Mouse (Mus musculus): Measurements from ENCODE around the gene AI413582. TPM values are rescaled to one million over a fixed set of nuclear protein-coding genes. Genes with fewer than 3 reads are reported as not detected.

Gene AI413582
- total and polyA plus RNA-seq, 3 experiments, result 14.6 to 43.6 (median 30.2) TPM

DNA sequence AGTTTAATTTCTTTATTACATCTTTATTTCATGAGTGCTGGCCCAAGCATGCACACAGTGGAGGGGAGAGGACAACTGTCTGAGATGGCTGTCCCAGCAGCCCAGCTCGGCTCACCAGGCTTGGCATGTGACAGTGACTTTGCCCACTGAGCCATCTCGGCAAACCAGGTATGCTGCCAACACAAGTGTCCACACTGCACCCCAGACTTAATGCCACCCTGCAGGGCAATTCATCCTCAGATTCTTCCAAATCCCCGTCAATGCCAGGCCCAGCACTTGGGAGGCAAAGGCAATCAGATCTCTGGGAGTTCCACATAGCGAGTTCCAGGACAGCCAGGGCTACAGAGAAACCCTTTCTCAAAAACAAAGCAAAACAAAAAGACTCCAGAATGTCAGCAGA, 47.5 kb upstream of the AI413582 start:
- H3K4me1 ChIP-seq (ENCODE audit: control insufficient read depth in 1 of 2, insufficient read depth in 2 of 2), result peaks cover 0 to 16% of the 10 kb centered on the region in 2 experiments; a peak in 2 of 4 replicates
- no peak for DNase-seq (ENCODE audit: extremely low read depth)
- H3K4me3 ChIP-seq (replicated peaks in 1 of 3; ENCODE audit: low read depth in 2 of 3, low read length in 2 of 3, poor library complexity in 1 of 3), result no peak overlapping the region
- no peak for TF ChIP-seq JUND (conservative IDR thresholded peaks at IDR 0.05; ENCODE audit: low read depth, low read length)
- TF ChIP-seq NELFE (IDR thresholded peaks at IDR 0.05; ENCODE audit: low read depth, low read length), result no peak
- TF ChIP-seq POLR2AphosphoS2 (IDR thresholded peaks at IDR 0.05; ENCODE audit: low read depth, low read length), result no peak
- no peak for TF ChIP-seq SMC3 (IDR thresholded peaks at IDR 0.05; ENCODE audit: low read depth, low read length)
- TF ChIP-seq EP300 (IDR thresholded peaks at IDR 0.05; ENCODE audit: low read length), result no peak
- TF ChIP-seq MXI1 (IDR thresholded peaks at IDR 0.05; ENCODE audit: low read depth, low read length), result no peak
- TF ChIP-seq CTCF (conservative IDR thresholded peaks at IDR 0.05 in 1 of 2, IDR thresholded peaks at IDR 0.05 in 1 of 2; ENCODE audit: low read depth in 2 of 2, low read length in 2 of 2), result no peak
- TF ChIP-seq E2F4 (IDR thresholded peaks at IDR 0.05; ENCODE audit: insufficient replicate concordance, low read depth, low read length), result no peak
- no peak for TF ChIP-seq UBTF (IDR thresholded peaks at IDR 0.05; ENCODE audit: low read depth, low read length)
- TF ChIP-seq TCF12 (IDR thresholded peaks at IDR 0.05; ENCODE audit: low read depth, low read length), result no peak
- no peak for TF ChIP-seq GABPA (IDR thresholded peaks at IDR 0.05; ENCODE audit: insufficient replicate concordance, low read depth, low read length)
- peaks cover 33% of the 10 kb centered on the region for H3K79me2 ChIP-seq (replicated peaks; ENCODE audit: control insufficient read depth, extremely low read depth, insufficient read depth, poor library complexity, severe bottlenecking)
- in situ Hi-C loops (cut with MboI; ENCODE audit: low pct_ligation_motif_present, low pct_unique_long_range_greater_than_20kb, low sequenced_read_pairs) (no loop called here), dilution Hi-C loops (cut with MboI; ENCODE audit: extremely low pct_ligation_motif_present, extremely low pct_unique_long_range_greater_than_20kb, low sequenced_read_pairs) (no loop called here)
- no peak overlapping the region for H3K27ac ChIP-seq (ENCODE audit: insufficient read depth, low read depth)
- H3K36me3 ChIP-seq (replicated peaks in 1 of 2; ENCODE audit: control insufficient read depth in 1 of 2, insufficient read depth in 1 of 2, low read length in 1 of 2), result peaks cover 15 to 80% of the 10 kb centered on the region in 2 experiments
- H3K4me2 ChIP-seq (ENCODE audit: insufficient read depth, low read depth, poor library complexity, severe bottlenecking), result no peak overlapping the region
- peaks cover 6% of the 10 kb centered on the region for H3K9me3 ChIP-seq (replicated peaks; ENCODE audit: low read length)
- no peaks in the 10 kb centered on the region for H3K27me3 ChIP-seq (replicated peaks)
- no peak overlapping the region for H3K9ac ChIP-seq (ENCODE audit: insufficient read depth, low read depth)

DNA sequence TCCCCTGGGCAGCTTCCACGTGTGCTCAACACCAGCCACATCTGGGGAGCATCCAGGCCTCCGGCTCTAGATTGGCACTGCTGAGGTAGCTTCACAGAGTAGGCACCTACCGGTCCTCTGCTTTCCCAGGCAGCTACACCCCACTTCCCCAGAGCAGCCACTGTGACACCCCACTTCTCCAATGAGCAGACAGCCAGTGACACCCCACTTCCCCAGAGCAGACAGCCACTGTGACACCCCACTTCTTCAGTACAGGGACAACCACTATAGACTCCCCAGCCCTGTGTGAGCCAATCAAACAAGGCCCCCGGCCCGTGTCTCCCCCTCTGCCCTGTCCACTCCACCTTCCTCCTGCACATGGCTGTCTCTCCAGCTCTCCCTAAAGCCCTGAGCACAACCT, 46.4 kb upstream of the AI413582 start:
- Histone ChIP-seq H3K36me3 (replicated peaks in 1 of 2; ENCODE audit: control insufficient read depth in 1 of 2, insufficient read depth in 1 of 2, low read length in 1 of 2) (peaks cover 12 to 75% of the 10 kb centered on the region in 2 experiments), H3K4me3 (replicated peaks in 1 of 3; ENCODE audit: low read depth in 2 of 3, low read length in 2 of 3, poor library complexity in 1 of 3) (no peak overlapping the region), H3K27me3 (replicated peaks) (no peaks in the 10 kb centered on the region), H3K79me2 (replicated peaks; ENCODE audit: control insufficient read depth, extremely low read depth, insufficient read depth, poor library complexity, severe bottlenecking) (peaks cover 23% of the 10 kb centered on the region), H3K9me3 (replicated peaks; ENCODE audit: low read length) (no peaks in the 10 kb centered on the region), H3K4me2 (ENCODE audit: insufficient read depth, low read depth, poor library complexity, severe bottlenecking) (no peak overlapping the region), H3K27ac (ENCODE audit: insufficient read depth, low read depth) (no peak overlapping the region), H3K4me1 (ENCODE audit: control insufficient read depth in 1 of 2, insufficient read depth in 2 of 2) (peaks cover 0 to 16% of the 10 kb centered on the region in 2 experiments; a peak in 2 of 4 replicates), H3K9ac (ENCODE audit: insufficient read depth, low read depth) (no peak overlapping the region)
- in situ Hi-C loops (cut with MboI; ENCODE audit: low pct_ligation_motif_present, low pct_unique_long_range_greater_than_20kb, low sequenced_read_pairs), result no loop called here
- no peak for TF ChIP-seq ELF1 (IDR thresholded peaks at IDR 0.05; ENCODE audit: low read depth, low read length)
- TF ChIP-seq JUND (conservative IDR thresholded peaks at IDR 0.05; ENCODE audit: low read depth, low read length), result no peak
- TF ChIP-seq TCF12 (IDR thresholded peaks at IDR 0.05; ENCODE audit: low read depth, low read length), result no peak
- TF ChIP-seq GABPA (IDR thresholded peaks at IDR 0.05; ENCODE audit: insufficient replicate concordance, low read depth, low read length), result no peak
- TF ChIP-seq ZMIZ1 (IDR thresholded peaks at IDR 0.05; ENCODE audit: low read depth, low read length), result no peak
- TF ChIP-seq NRF1 (IDR thresholded peaks at IDR 0.05; ENCODE audit: low read depth, low read length), result no peak
- no peak for TF ChIP-seq EP300 (IDR thresholded peaks at IDR 0.05; ENCODE audit: low read length)
- no peak for TF ChIP-seq USF1 (IDR thresholded peaks at IDR 0.05; ENCODE audit: low read depth, low read length)
- TF ChIP-seq TBP (conservative IDR thresholded peaks at IDR 0.05; ENCODE audit: low read depth, low read length), result no peak
- no peak for TF ChIP-seq SMC3 (IDR thresholded peaks at IDR 0.05; ENCODE audit: low read depth, low read length)
- no peak for TF ChIP-seq CTCF (conservative IDR thresholded peaks at IDR 0.05 in 1 of 2, IDR thresholded peaks at IDR 0.05 in 1 of 2; ENCODE audit: low read depth in 2 of 2, low read length in 2 of 2)
- no peak for TF ChIP-seq MAZ (IDR thresholded peaks at IDR 0.05; ENCODE audit: low read depth, low read length)
- DNase-seq (ENCODE audit: extremely low read depth), result no peak
- dilution Hi-C loops (cut with MboI; ENCODE audit: extremely low pct_ligation_motif_present, extremely low pct_unique_long_range_greater_than_20kb, low sequenced_read_pairs), result no loop called here
